Mouse (Mus musculus) spleen, adult 18-20 months (tissue): ENCODE measurements around the gene L1cam.

Experiments
- DNase-seq, 2 experiments: peaks; one replicate each; pipeline ENCODE4 v3.0.0; 2022; ENCODE audit warnings: mixed read lengths in 2 of 2

The L1cam gene

GRCm38 (mm10) chrX:73875881-73876280, 20.0 kb downstream of the L1cam start:
- no peak for DNase-seq

- DNase-seq = no peak
Observed at GRCm38 (mm10) chrX:73871956-73872355, 23.9 kb downstream of the L1cam start.

GRCm38 (mm10) chrX:73871474-73871873, 24.4 kb downstream of the L1cam start:
- no peak for DNase-seq

- peak in 1 of 2 experiments; percentile 5 for DNase-seq
Observed at GRCm38 (mm10) chrX:73869334-73869733, 26.6 kb downstream of the L1cam start.

GRCm38 (mm10) chrX:73867852-73868251, 28.1 kb downstream of the L1cam start:
- DNase-seq = no peak

- no peak for DNase-seq
Observed at GRCm38 (mm10) chrX:73867256-73867655, 28.6 kb downstream of the L1cam start.

GRCm38 (mm10) chrX:73864692-73865091, 31.2 kb downstream of the L1cam start:
- no peak for DNase-seq

GRCm38 (mm10) chrX:73855087-73855408, 40.9 kb downstream of the L1cam start:
- no peak for DNase-seq

GRCm38 (mm10) chrX:73854326-73855086, 41.4 kb downstream of the L1cam start:
- no peak for DNase-seq

- DNase-seq = no peak
Observed at GRCm38 (mm10) chrX:73836691-73837090, 59.2 kb downstream of the L1cam start.

GRCm38 (mm10) chrX:73835731-73836130, 60.2 kb downstream of the L1cam start:
- no peak for DNase-seq

- DNase-seq = peak; percentile 10 to 19
Observed at GRCm38 (mm10) chrX:73824185-73825151, 71.4 kb downstream of the L1cam start, which contains the start of gene Pdzd4. Gene Pdzd4 (minus strand): TSS chrX:73824969.

- DNase-seq = no peak
Observed at GRCm38 (mm10) chrX:73823747-73824146, 72.2 kb downstream of the L1cam start.

GRCm38 (mm10) chrX:73816596-73817314, 79.2 kb downstream of the L1cam start:
- DNase-seq = no peak

GRCm38 (mm10) chrX:73815072-73815471, 80.8 kb downstream of the L1cam start:
- DNase-seq = no peak

GRCm38 (mm10) chrX:73805814-73806213, 90.1 kb downstream of the L1cam start:
- no peak for DNase-seq
